Mouse (Mus musculus): ENCODE data around the gene Prmt2.

DNA sequence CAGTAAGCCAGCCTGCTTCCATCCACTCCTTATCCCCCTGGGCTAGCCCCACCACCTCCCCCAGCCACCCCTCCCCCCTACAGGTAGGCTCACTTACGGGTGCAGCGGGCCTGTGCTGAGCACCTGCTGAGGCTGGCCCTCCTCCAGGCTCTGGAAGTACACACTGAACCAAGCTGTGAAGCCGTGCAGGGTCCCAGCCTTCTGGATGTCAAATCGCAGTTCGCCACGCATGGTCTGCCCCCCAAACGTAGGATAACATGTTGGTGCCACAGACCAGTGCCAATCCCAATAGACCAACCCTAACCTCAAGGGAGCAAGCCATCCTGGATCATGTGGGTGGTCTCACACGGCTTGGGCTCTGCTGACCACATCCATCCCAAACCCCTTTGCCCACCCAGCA lies 28.4 kb downstream of the Prmt2 start:
- TF ChIP-seq CTCF (IDR thresholded peaks at IDR 0.05; ENCODE audit: borderline replicate concordance, extremely low read depth, insufficient read depth, insufficient read length) (no peak), POLR2A (IDR thresholded peaks at IDR 0.05; ENCODE audit: borderline replicate concordance, extremely low read depth, insufficient read depth, insufficient read length, poor library complexity, severe bottlenecking) (no peak)

Data from brain, embryonic 14.5 days (tissue).